Mouse (Mus musculus): Measurements from ENCODE around the gene Fes. TPM values are rescaled to one million over a fixed set of nuclear protein-coding genes. Genes with fewer than 3 reads are reported as not detected.

Fes gene
- polyA plus RNA-seq, 1 experiment: 5.9 TPM

DNA sequence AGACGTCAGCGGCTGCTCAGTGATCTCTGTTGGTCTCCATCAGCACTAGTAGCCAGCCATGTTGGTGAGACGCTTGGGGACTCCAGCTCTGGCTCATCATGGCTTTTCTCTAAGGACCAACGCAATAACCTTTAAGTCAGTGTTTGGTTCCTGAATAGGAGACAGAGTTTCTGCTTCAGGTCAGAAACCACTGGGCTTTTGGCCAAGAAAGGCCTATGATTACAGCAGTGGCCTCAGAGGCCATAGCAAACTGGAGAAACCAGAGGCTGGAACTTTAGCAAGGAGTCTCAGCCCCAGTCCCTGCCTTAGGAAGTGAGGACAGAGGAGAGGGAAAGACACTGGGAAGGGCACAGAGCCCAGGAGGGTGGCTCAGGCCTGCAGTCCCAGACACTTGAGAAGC is 32.8 kb upstream of the Fes start:
- no peak overlapping the region for H3K27ac ChIP-seq (ENCODE audit: insufficient read depth, low read length)
- TF ChIP-seq POLR2A (IDR thresholded peaks at IDR 0.05; ENCODE audit: extremely low read depth, insufficient read depth, low read length) (no peak), CTCF (IDR thresholded peaks at IDR 0.05; ENCODE audit: extremely low read depth, insufficient read depth, low read length) (no peak)
- H3K4me3 ChIP-seq (ENCODE audit: insufficient read depth, low read length): no peak overlapping the region
- H3K4me1 ChIP-seq (ENCODE audit: control insufficient read depth, insufficient read depth, low read length): no peaks in the 10 kb centered on the region

DNA sequence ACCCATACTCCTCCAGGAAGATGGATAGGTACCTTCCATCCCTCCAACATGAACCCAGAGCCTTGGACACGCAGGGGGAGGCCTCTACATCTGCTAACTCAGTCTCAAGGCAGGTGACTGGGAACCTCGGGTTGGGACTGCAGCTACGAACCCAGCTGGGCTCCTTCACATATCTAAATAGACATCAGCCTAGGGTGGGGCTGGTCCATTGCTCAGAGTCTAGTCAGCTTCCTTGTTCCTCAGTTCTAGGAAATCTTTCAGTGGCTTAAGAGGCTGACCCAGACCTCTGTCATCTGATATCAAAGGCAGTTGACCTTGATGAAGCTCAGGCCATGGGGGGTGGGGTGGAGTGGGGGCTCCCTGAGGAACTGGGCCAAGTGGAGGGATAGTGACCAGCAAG is 31.5 kb upstream of the Fes start:
- no peak for TF ChIP-seq POLR2A (IDR thresholded peaks at IDR 0.05; ENCODE audit: extremely low read depth, insufficient read depth, low read length)
- no peak for TF ChIP-seq CTCF (IDR thresholded peaks at IDR 0.05; ENCODE audit: extremely low read depth, insufficient read depth, low read length)
- H3K27ac ChIP-seq (ENCODE audit: insufficient read depth, low read length): no peak overlapping the region
- H3K4me3 ChIP-seq (ENCODE audit: insufficient read depth, low read length): no peak overlapping the region
- H3K4me1 ChIP-seq (ENCODE audit: control insufficient read depth, insufficient read depth, low read length): no peaks in the 10 kb centered on the region

DNA sequence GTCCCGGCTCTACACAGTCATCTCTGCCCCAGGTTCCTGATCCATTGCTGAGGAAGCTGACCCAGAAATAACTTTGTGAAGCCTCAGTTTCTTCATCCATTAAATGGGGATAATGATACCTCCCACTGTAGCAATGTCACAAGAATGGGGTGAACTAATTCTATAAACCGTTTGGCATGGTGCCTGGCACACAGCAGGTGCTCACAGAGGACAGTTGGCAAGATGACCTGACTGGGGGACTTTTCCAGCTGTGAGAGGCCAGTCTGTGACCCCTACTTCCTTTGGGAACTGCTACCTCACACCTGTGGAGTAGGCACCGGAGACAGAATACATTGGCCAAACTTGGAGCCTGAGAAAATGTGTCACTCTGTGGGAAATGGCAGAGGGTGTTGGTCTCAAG is 30.3 kb upstream of the Fes start:
- H3K4me1 ChIP-seq (ENCODE audit: control insufficient read depth, insufficient read depth, low read length): no peaks in the 10 kb centered on the region
- no peak overlapping the region for H3K4me3 ChIP-seq (ENCODE audit: insufficient read depth, low read length)
- TF ChIP-seq POLR2A (IDR thresholded peaks at IDR 0.05; ENCODE audit: extremely low read depth, insufficient read depth, low read length) (no peak), CTCF (IDR thresholded peaks at IDR 0.05; ENCODE audit: extremely low read depth, insufficient read depth, low read length) (no peak)
- H3K27ac ChIP-seq (ENCODE audit: insufficient read depth, low read length): no peak overlapping the region

DNA sequence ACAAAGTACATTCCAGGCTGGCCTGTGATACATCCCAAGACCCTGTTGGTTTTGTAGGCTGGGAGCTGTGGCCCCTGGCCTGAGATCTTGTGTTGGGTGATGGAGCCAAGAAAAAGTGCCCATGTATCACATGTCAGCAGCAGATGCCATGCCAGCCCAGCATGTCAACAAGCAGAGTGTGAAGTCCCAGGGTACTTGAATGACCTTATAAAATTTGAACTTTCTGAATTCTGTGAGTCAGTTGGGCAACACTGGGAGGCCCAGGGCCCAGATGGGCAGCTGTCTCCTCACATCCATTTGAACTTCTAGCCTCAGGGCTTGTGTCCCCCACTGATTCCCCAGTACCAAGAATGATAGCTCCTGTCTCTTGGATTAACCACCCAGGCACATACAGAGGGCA is 29.9 kb upstream of the Fes start:
- Histone ChIP-seq H3K4me3 (ENCODE audit: insufficient read depth, low read length) (no peak overlapping the region), H3K4me1 (ENCODE audit: control insufficient read depth, insufficient read depth, low read length) (no peaks in the 10 kb centered on the region), H3K27ac (ENCODE audit: insufficient read depth, low read length) (no peak overlapping the region)
- TF ChIP-seq CTCF (IDR thresholded peaks at IDR 0.05; ENCODE audit: extremely low read depth, insufficient read depth, low read length) (no peak), POLR2A (IDR thresholded peaks at IDR 0.05; ENCODE audit: extremely low read depth, insufficient read depth, low read length) (no peak)

DNA sequence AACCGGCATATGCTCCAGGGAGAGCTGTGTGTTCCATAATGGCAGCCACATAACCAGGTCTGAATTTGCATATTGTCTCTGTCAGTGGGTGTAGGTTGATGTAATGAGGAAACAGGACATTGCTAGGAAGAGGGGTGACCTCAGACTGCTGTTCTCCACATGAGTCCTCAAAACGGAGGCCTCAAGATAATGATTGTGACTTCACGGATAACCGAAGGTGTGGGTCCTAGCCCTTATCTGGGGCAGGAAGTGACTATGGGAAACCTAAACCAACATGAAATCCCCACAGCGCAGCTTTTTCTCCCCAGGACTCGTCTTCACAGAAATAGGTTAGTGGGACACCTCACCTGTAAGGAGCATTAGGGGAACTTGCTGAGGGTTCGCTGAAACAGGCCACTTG is 29.2 kb upstream of the Fes start:
- Histone ChIP-seq H3K4me3 (ENCODE audit: insufficient read depth, low read length) (no peak overlapping the region), H3K27ac (ENCODE audit: insufficient read depth, low read length) (no peak overlapping the region), H3K4me1 (ENCODE audit: control insufficient read depth, insufficient read depth, low read length) (no peaks in the 10 kb centered on the region)
- TF ChIP-seq POLR2A (IDR thresholded peaks at IDR 0.05; ENCODE audit: extremely low read depth, insufficient read depth, low read length): no peak
- TF ChIP-seq CTCF (IDR thresholded peaks at IDR 0.05; ENCODE audit: extremely low read depth, insufficient read depth, low read length): no peak

DNA sequence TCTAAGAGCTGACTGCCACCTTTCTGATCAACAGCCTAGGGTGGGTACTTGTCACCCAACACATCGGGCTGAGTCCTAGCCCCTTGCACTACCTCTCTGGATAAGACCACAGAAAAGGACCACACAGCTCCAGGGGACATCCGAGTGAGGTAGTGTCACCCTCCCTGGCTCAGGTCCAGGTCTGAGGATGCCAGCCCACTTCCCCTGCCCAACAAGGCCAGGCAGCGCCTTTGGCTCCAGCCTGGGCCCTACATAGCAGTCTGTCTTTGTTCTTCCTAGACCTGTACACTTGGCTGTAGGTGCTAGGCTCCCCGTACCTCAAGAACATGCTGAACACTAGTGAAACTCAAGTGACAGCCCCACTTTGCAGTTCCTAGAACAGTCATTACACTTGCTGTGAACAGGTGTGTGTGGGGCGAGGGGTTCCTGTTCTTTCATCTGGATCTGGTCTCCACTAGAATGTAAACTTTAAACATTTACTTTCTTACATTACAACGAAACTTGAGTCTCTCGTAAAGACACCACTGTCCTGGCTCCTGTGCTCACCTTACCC is 26.6 kb upstream of the Fes start:
- no peak for TF ChIP-seq POLR2A (IDR thresholded peaks at IDR 0.05; ENCODE audit: extremely low read depth, insufficient read depth, low read length)
- no peak for TF ChIP-seq CTCF (IDR thresholded peaks at IDR 0.05; ENCODE audit: extremely low read depth, insufficient read depth, low read length)
- Histone ChIP-seq H3K4me1 (ENCODE audit: control insufficient read depth, insufficient read depth, low read length) (no peaks in the 10 kb centered on the region), H3K4me3 (ENCODE audit: insufficient read depth, low read length) (no peak overlapping the region), H3K27ac (ENCODE audit: insufficient read depth, low read length) (no peak overlapping the region)

DNA sequence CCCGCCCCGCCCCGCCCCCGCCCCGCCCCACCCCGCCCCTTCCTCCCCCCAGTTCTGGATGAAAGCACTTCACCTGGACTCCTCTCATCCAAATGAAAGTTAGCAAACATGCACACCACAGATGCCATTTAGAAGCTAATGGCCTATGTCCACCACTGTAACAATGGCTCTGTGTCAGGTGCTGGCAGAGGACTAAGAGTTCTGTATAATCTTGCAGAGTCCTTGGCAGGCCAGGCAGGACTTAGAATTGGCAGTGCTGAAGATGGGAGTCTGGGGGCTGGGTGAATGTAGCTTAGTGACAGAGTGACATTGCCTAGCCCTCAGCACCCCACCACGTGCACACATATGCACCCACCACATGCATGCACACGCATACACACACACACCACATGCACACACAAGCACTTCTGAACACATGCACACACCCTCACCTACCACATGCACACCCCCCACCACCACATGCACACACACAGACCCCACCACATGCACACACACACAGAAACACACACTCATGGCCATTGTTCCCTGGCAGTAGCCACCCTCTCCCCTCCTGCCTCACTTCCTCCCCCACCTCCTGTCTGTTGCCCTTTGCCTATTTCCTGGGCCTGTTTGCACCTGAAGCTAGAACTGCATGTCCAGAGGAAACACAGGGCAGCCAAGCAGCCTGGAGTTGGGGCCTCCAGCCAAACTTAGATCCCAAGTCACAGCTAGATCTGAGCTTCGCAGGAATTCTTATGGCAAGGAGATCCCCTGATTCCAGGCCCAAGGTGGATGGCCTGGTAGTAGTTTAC is 26.0 kb upstream of the Fes start:
- Histone ChIP-seq H3K4me3 (ENCODE audit: insufficient read depth, low read length) (no peak overlapping the region), H3K4me1 (ENCODE audit: control insufficient read depth, insufficient read depth, low read length) (no peaks in the 10 kb centered on the region), H3K27ac (ENCODE audit: insufficient read depth, low read length) (no peak overlapping the region)
- TF ChIP-seq POLR2A (IDR thresholded peaks at IDR 0.05; ENCODE audit: extremely low read depth, insufficient read depth, low read length) (no peak), CTCF (IDR thresholded peaks at IDR 0.05; ENCODE audit: extremely low read depth, insufficient read depth, low read length) (no peak)

DNA sequence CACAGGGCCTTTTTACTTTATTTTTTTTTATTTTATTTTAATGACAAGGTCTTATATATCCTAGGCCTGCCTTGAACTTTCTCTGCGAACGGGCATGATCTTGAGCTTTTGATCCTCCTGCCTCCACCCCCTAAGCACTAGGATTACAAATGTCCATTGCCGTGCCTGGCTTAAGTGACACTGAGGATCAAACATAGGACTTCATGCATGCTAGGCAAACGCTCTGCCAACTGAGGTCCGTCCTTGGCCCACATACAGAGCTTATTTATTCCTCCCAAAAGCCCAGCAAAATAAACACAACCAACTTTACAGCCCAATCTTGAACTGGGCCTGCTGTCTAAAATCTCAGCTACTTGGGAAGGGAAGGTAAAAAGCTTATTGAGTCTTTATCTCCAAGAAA is 25.0 kb upstream of the Fes start:
- TF ChIP-seq POLR2A (IDR thresholded peaks at IDR 0.05; ENCODE audit: extremely low read depth, insufficient read depth, low read length): no peak
- TF ChIP-seq CTCF (IDR thresholded peaks at IDR 0.05; ENCODE audit: extremely low read depth, insufficient read depth, low read length): no peak
- no peak overlapping the region for H3K27ac ChIP-seq (ENCODE audit: insufficient read depth, low read length)
- no peaks in the 10 kb centered on the region for H3K4me1 ChIP-seq (ENCODE audit: control insufficient read depth, insufficient read depth, low read length)
- no peak overlapping the region for H3K4me3 ChIP-seq (ENCODE audit: insufficient read depth, low read length)

DNA sequence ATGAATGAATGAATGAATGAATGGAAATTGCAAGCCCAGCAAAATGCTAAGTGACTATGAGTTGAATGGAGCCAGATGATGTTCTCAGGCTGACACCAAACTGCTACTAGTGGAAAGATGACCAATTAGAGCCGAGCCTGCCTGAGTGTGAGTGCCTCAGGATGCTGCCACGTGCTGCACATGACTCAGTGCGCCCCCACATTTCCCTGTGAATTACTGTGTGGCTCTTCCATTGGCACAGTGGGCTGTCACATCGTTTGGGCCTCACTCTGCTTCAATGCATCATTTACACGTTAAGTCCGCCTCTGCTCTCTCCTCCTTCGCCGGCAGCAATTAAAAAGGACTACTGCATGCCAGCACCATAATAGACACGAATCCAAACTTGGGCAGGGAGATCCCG is 24.5 kb upstream of the Fes start:
- Histone ChIP-seq H3K4me1 (ENCODE audit: control insufficient read depth, insufficient read depth, low read length) (no peaks in the 10 kb centered on the region), H3K27ac (ENCODE audit: insufficient read depth, low read length) (no peak overlapping the region)
- TF ChIP-seq CTCF (IDR thresholded peaks at IDR 0.05; ENCODE audit: extremely low read depth, insufficient read depth, low read length): no peak

DNA sequence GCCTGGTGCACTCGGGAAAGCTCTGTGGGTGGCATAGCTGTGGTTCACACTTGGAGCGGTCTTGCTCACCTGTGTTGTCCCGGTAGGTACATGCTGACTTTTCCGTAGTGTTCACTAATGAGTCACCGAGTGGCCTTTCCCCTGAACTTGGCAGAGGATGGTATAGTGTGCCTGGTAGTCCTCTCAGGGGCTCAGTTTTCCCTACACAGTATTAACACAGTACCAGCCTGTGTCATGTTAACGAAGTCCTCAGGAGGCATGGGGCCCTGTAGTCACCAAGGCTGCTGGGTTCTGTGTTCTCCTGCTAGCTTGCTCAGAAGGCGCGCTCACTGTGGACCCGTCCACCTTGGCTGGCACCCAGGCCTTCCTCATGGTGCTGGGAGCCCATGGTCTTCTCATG is 22.6 kb upstream of the Fes start:
- no peak for TF ChIP-seq POLR2A (IDR thresholded peaks at IDR 0.05; ENCODE audit: extremely low read depth, insufficient read depth, low read length)
- TF ChIP-seq CTCF (IDR thresholded peaks at IDR 0.05; ENCODE audit: extremely low read depth, insufficient read depth, low read length): no peak
- H3K4me1 ChIP-seq (ENCODE audit: control insufficient read depth, insufficient read depth, low read length): no peaks in the 10 kb centered on the region

More for the DNA sequence above, 24.5 kb upstream of the Fes start:
- H3K4me3 ChIP-seq (ENCODE audit: insufficient read depth, low read length): no peak overlapping the region

More for the DNA sequence above, 22.6 kb upstream of the Fes start:
- Histone ChIP-seq H3K4me3 (ENCODE audit: insufficient read depth, low read length) (no peak overlapping the region), H3K27ac (ENCODE audit: insufficient read depth, low read length) (no peak overlapping the region)

All from cortical plate, adult 2 months (tissue).